Mouse (Mus musculus): ENCODE data around the gene Mark2.

- TF ChIP-seq CTCF (IDR thresholded peaks at IDR 0.05; ENCODE audit: control insufficient read depth, insufficient read depth, low read length) = no peak
- no peak for TF ChIP-seq POLR2A (IDR thresholded peaks at IDR 0.05; ENCODE audit: borderline replicate concordance, control insufficient read depth, low read depth, low read length)
These were observed 40.2 kb upstream of the Mark2 start for GRCm38 (mm10) chr19:7381906-7382247.
